Mouse (Mus musculus) neural tube, embryonic 14.5 days (tissue): ENCODE measurements at regions not wholly inside any gene's neighbourhood (a gene's known extent, or its start where the extent isn't known, plus 50 kb on each side); places are given as distances from the start of the nearest gene placed in this dataset.

Experiments
- ATAC-seq: fragments of 200-750 bp; cut with Nextera tagmentation; 2 replicates; pipeline ENCODE4 v1.8.0; 2017; ENCODE audit warnings: low read depth, mild to moderate bottlenecking, moderate TSS enrichment, moderate library complexity
- H3K27ac ChIP-seq: fragments of 300-500 bp; sonication (generic); 2 replicates; pipeline ENCODE4 v1.5.1; 2014; ENCODE audit warnings: low read depth, mild to moderate bottlenecking, control low read depth, low read length, moderate library complexity, mixed read lengths
- H3K27me3 ChIP-seq: fragments of 300-500 bp; sonication (generic); 2 replicates; pipeline ENCODE4 v1.6.1; 2014; ENCODE audit warnings: low read length; ENCODE audit not compliant: control insufficient read depth, insufficient read depth
- H3K36me3 ChIP-seq: fragments of 300-500 bp; sonication (generic); 2 replicates; pipeline ENCODE4 v1.6.1; 2014; ENCODE audit warnings: low read length, mixed read lengths; ENCODE audit not compliant: control insufficient read depth, insufficient read depth
- H3K4me1 ChIP-seq: fragments of 300-500 bp; sonication (generic); 2 replicates; pipeline ENCODE4 v1.6.1; 2014; ENCODE audit warnings: low read length; ENCODE audit not compliant: control insufficient read depth, insufficient read depth
- H3K4me2 ChIP-seq: fragments of 300-500 bp; sonication (generic); 2 replicates; pipeline ENCODE4 v1.6.1; 2014; ENCODE audit warnings: mild to moderate bottlenecking, low read depth, low read length, control low read depth
- H3K4me3 ChIP-seq: fragments of 300-500 bp; sonication (generic); 2 replicates; pipeline ENCODE4 v1.5.1; 2014; ENCODE audit warnings: low read depth, low read length, control low read depth, mixed read lengths
- H3K9ac ChIP-seq: fragments of 300-500 bp; sonication (generic); replicated peaks from 2 replicates; pipeline ENCODE4 v1.6.1; 2014; ENCODE audit warnings: low read depth, mild to moderate bottlenecking, control low read depth, low read length, mixed read lengths
- H3K9me3 ChIP-seq: fragments of 300-500 bp; sonication (generic); 2 replicates; pipeline ENCODE4 v1.6.1; 2016; ENCODE audit warnings: low read length; ENCODE audit not compliant: control insufficient read depth
- whole genome bisulfite sequencing: fragments of 180-500 bp; shearing (Covaris S2); extraction: QIAGEN DNeasy Blood & Tissue Kit; methylation state at CpG from one replicate; pipeline ENCODE4 v1.1.7; 2014; 5-methylcytosine and 5-hydroxymethylcytosine counted together

- H3K36me3 ChIP-seq = no peaks in the 10 kb centered on the region
- no peak overlapping the region for H3K9ac ChIP-seq
- WGBS = 19% methylated on average over 1 of the region's 1 CpGs
- H3K4me3 ChIP-seq = no peak overlapping the region
- no peaks in the 10 kb centered on the region for H3K9me3 ChIP-seq
- no peaks in the 10 kb centered on the region for H3K27me3 ChIP-seq
- peak; percentile 63 for ATAC-seq
- H3K27ac ChIP-seq = no peak overlapping the region
- no peaks in the 10 kb centered on the region for H3K4me1 ChIP-seq
- no peak overlapping the region for H3K4me2 ChIP-seq
Observed at GRCm38 (mm10) chr1:79056676-79057262, 240.2 kb downstream of the Kcne4 start.

GRCm38 (mm10) chr1:79080231-79080630 lies 263.7 kb downstream of the Kcne4 start:
- H3K9ac ChIP-seq = no peak overlapping the region
- H3K27me3 ChIP-seq = no peaks in the 10 kb centered on the region
- H3K4me1 ChIP-seq = no peaks in the 10 kb centered on the region
- no peak overlapping the region for H3K4me2 ChIP-seq
- H3K9me3 ChIP-seq = no peaks in the 10 kb centered on the region
- H3K36me3 ChIP-seq = no peaks in the 10 kb centered on the region
- no peak overlapping the region for H3K27ac ChIP-seq
- ATAC-seq = no peak
- WGBS = 85% methylated on average over 1 of the region's 1 CpGs
- no peak overlapping the region for H3K4me3 ChIP-seq
